Mouse (Mus musculus): ENCODE measurements around the gene Armc12.

DNA sequence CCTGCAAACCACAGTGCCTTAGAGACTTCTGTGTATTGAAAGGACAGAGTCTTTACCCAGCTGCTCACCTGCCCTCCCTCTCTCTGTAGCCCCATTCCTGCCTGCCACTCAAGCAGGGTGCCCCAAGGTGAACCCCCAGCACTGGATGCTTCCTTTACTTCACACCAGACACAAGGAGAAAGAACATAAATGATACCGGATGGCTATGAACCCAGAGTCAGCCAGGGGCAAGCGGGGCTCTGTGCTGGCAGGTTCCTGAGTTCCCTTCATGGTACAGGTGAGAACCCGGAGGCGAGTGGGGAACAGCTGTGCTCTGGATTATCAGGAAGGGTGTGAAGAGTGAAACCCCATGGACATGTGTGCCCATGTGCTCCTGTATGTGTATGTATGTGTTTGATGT, 25.0 kb upstream of the Armc12 start:
- TF ChIP-seq POLR2A (IDR thresholded peaks at IDR 0.05; ENCODE audit: insufficient read depth, low read length) (no peak), CTCF (IDR thresholded peaks at IDR 0.05; ENCODE audit: low read depth, low read length) (no peak), EP300 (IDR thresholded peaks at IDR 0.05; ENCODE audit: insufficient read depth, low read depth, low read length) (no peak)
